Mouse (Mus musculus) brain, embryonic 18.5 days (tissue): ENCODE data around the gene Fam171a1.

ENCODE experiments used
- DNase-seq: peaks from one replicate; pipeline ENCODE4 v3.0.0-alpha.2; 2012; ENCODE audit warnings: low read depth, low spot score

Gene Fam171a1

GRCm38 (mm10) chr2:3267879-3268278 lies 153.9 kb downstream of the Fam171a1 start:
- DNase-seq: no peak

- no peak for DNase-seq
These were observed 159.3 kb downstream of the Fam171a1 start for GRCm38 (mm10) chr2:3273349-3273748.

- DNase-seq: no peak
These were observed 162.1 kb downstream of the Fam171a1 start for GRCm38 (mm10) chr2:3276106-3276505.
